Mouse (Mus musculus): Measurements from ENCODE around the gene Znrf1. TPM values are rescaled to one million over a fixed set of nuclear protein-coding genes. Genes with fewer than 3 reads are reported as not detected.

Znrf1 gene
- polyA plus RNA-seq, 1 experiment from 2014 or later, result 66.0 TPM

DNA sequence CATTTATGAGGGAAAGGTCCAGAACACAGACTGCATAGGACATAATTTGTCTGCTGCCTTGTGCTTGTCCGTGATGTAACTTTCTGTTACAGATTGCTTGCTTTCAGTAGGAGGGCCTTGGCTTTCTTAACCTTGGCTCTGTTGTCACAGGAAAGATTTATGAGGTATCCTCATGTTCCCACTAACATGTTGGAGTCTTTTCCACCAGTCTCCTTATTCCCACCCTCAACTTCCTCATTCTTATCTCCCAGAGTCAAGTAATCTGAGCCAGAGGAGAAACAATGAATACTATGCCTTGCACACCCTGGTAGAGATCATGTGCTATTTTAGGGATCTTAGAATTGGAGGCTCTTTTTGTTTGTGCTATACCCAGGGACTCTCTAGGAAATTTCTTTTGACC, 61.4 kb downstream of the Znrf1 start:
- H3K4me2 ChIP-seq (ENCODE audit: low read length), result no peak overlapping the region
- no peaks in the 10 kb centered on the region for H3K9me3 ChIP-seq (ENCODE audit: control insufficient read depth, low read length)
- H3K9ac ChIP-seq (replicated peaks; ENCODE audit: low read depth, low read length), result no peak overlapping the region
- no peak overlapping the region for H3K4me3 ChIP-seq (replicated peaks; ENCODE audit: low read length)
- no peak for ATAC-seq
- H3K36me3 ChIP-seq (ENCODE audit: control insufficient read depth, insufficient read depth), result no peaks in the 10 kb centered on the region
- no peaks in the 10 kb centered on the region for H3K27me3 ChIP-seq (replicated peaks; ENCODE audit: control insufficient read depth, insufficient read depth, low read length)
- no peak overlapping the region for H3K27ac ChIP-seq (ENCODE audit: low read length)
- peaks cover 10% of the 10 kb centered on the region for H3K4me1 ChIP-seq (replicated peaks; ENCODE audit: control insufficient read depth, insufficient read depth, low read length)
- 70% methylated on average over 1 of the region's 1 CpGs for WGBS

DNA sequence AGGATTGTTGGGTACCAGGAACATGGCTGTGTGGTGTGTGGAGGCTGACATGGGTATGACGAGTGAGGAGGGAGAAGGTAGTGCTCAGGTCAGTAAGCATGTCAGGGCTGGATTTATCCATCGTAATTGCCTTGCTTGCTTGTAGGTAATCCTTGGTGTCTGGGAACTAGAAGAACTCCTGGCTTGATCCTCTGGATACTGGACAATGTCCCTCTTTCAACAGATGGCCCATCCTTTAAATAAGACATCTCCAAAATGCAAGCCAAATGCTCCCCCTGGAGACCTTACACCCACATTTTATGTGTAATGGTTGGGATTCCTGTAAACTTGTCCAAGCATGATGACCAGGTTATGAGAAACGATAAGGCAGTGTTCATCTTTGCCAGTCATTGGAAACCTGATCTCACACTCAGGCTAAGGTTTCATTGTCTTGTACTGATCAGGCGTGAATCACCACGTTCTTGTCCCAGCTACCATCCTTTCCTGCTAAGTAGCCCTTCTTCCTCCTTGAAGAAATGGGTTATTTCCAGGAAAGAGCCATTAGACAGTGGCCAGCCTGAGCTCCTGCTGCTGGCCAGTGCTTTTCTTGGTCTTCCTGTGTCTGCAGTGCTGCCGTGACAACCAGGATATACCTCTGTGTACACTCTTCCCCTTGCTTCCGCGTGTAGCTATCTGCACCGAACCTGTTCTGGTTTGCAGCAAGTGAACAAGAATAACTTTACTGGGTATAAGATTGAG, 64.0 kb downstream of the Znrf1 start:
- no peak overlapping the region for H3K27ac ChIP-seq (ENCODE audit: low read length)
- no peak for ATAC-seq
- H3K9me3 ChIP-seq (ENCODE audit: control insufficient read depth, low read length), result no peaks in the 10 kb centered on the region
- H3K4me1 ChIP-seq (replicated peaks; ENCODE audit: control insufficient read depth, insufficient read depth, low read length), result peaks cover 14% of the 10 kb centered on the region
- no peak overlapping the region for H3K4me3 ChIP-seq (replicated peaks; ENCODE audit: low read length)
- H3K9ac ChIP-seq (replicated peaks; ENCODE audit: low read depth, low read length), result no peak overlapping the region
- WGBS, result 87% methylated on average over 9 of the region's 9 CpGs
- H3K36me3 ChIP-seq (ENCODE audit: control insufficient read depth, insufficient read depth), result no peaks in the 10 kb centered on the region
- no peaks in the 10 kb centered on the region for H3K27me3 ChIP-seq (replicated peaks; ENCODE audit: control insufficient read depth, insufficient read depth, low read length)
- no peak overlapping the region for H3K4me2 ChIP-seq (ENCODE audit: low read length)

- 76% methylated on average over 4 of the region's 4 CpGs for WGBS
- Histone ChIP-seq H3K4me3 (replicated peaks; ENCODE audit: low read length) (no peak overlapping the region), H3K9me3 (ENCODE audit: control insufficient read depth, low read length) (no peaks in the 10 kb centered on the region), H3K9ac (replicated peaks; ENCODE audit: low read depth, low read length) (no peak overlapping the region), H3K27me3 (replicated peaks; ENCODE audit: control insufficient read depth, insufficient read depth, low read length) (no peaks in the 10 kb centered on the region), H3K4me1 (replicated peaks; ENCODE audit: control insufficient read depth, insufficient read depth, low read length) (peaks cover 8% of the 10 kb centered on the region; the same call in 1 of the 2 replicates), H3K4me2 (ENCODE audit: low read length) (no peak overlapping the region), H3K36me3 (ENCODE audit: control insufficient read depth, insufficient read depth) (no peaks in the 10 kb centered on the region), H3K27ac (ENCODE audit: low read length) (no peak overlapping the region)
- ATAC-seq, result peak; percentile 43; the same call in 1 of the 2 replicates
Measured at GRCm38 (mm10) chr8:111602050-111602449, 66.2 kb downstream of the Znrf1 start.

- no peak for ATAC-seq
- Histone ChIP-seq H3K9ac (replicated peaks; ENCODE audit: low read depth, low read length) (no peak overlapping the region), H3K4me2 (ENCODE audit: low read length) (no peak overlapping the region)
Measured at GRCm38 (mm10) chr8:111604986-111605385, 69.1 kb downstream of the Znrf1 start.

DNA sequence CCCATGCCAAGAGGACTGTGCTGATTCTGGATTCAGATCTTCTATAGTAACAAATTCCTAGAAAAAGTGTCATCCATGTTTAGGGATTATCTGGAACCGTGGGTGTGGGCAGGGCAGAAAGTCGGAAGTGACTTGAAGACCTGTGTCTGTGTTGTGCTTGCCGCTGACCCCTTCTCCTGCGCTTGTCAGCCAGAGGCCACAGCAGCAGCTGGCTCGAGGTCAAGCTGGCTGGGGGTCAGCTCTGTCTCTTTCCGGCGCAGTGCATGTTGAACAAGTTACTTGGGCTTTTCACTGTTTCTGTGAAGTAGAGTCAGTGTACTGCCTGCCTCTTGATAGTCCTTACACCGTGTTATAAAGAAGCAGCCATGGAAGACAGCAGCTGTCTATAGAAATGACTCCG, 71.1 kb downstream of the Znrf1 start:
- 93% methylated on average over 9 of the region's 9 CpGs for WGBS
- Histone ChIP-seq H3K9me3 (ENCODE audit: control insufficient read depth, low read length) (no peaks in the 10 kb centered on the region), H3K4me1 (replicated peaks; ENCODE audit: control insufficient read depth, insufficient read depth, low read length) (peaks cover 8% of the 10 kb centered on the region; the same call in 1 of the 2 replicates), H3K9ac (replicated peaks; ENCODE audit: low read depth, low read length) (no peak overlapping the region), H3K36me3 (ENCODE audit: control insufficient read depth, insufficient read depth) (no peaks in the 10 kb centered on the region), H3K27ac (ENCODE audit: low read length) (no peak overlapping the region), H3K27me3 (replicated peaks; ENCODE audit: control insufficient read depth, insufficient read depth, low read length) (no peaks in the 10 kb centered on the region), H3K4me3 (replicated peaks; ENCODE audit: low read length) (no peak overlapping the region), H3K4me2 (ENCODE audit: low read length) (no peak overlapping the region)
- ATAC-seq, result no peak

More at GRCm38 (mm10) chr8:111604986-111605385, 69.1 kb downstream of the Znrf1 start:
- Histone ChIP-seq H3K4me1 (replicated peaks; ENCODE audit: control insufficient read depth, insufficient read depth, low read length) (peaks cover 8% of the 10 kb centered on the region; the same call in 1 of the 2 replicates), H3K36me3 (ENCODE audit: control insufficient read depth, insufficient read depth) (no peaks in the 10 kb centered on the region), H3K9me3 (ENCODE audit: control insufficient read depth, low read length) (no peaks in the 10 kb centered on the region), H3K4me3 (replicated peaks; ENCODE audit: low read length) (no peak overlapping the region), H3K27me3 (replicated peaks; ENCODE audit: control insufficient read depth, insufficient read depth, low read length) (no peaks in the 10 kb centered on the region), H3K27ac (ENCODE audit: low read length) (no peak overlapping the region)
- WGBS, result 98% methylated on average over 2 of the region's 2 CpGs

GRCm38 (mm10) chr8:111607414-111607813, 71.5 kb downstream of the Znrf1 start:
- Histone ChIP-seq H3K27ac (ENCODE audit: low read length) (no peak overlapping the region), H3K9me3 (ENCODE audit: control insufficient read depth, low read length) (no peaks in the 10 kb centered on the region), H3K27me3 (replicated peaks; ENCODE audit: control insufficient read depth, insufficient read depth, low read length) (no peaks in the 10 kb centered on the region), H3K4me3 (replicated peaks; ENCODE audit: low read length) (no peak overlapping the region), H3K4me1 (replicated peaks; ENCODE audit: control insufficient read depth, insufficient read depth, low read length) (peaks cover 5% of the 10 kb centered on the region; the same call in 1 of the 2 replicates), H3K36me3 (ENCODE audit: control insufficient read depth, insufficient read depth) (no peaks in the 10 kb centered on the region), H3K4me2 (ENCODE audit: low read length) (no peak overlapping the region), H3K9ac (replicated peaks; ENCODE audit: low read depth, low read length) (no peak overlapping the region)
- no peak for ATAC-seq
- 95% methylated on average over 7 of the region's 7 CpGs for WGBS

- no peak overlapping the region for H3K9ac ChIP-seq (replicated peaks; ENCODE audit: low read depth, low read length)
- no peaks in the 10 kb centered on the region for H3K36me3 ChIP-seq (ENCODE audit: control insufficient read depth, insufficient read depth)
- ATAC-seq, result no peak
- H3K9me3 ChIP-seq (ENCODE audit: control insufficient read depth, low read length), result no peaks in the 10 kb centered on the region
- 84% methylated on average over 5 of the region's 5 CpGs for WGBS
- H3K4me2 ChIP-seq (ENCODE audit: low read length), result no peak overlapping the region
- no peaks in the 10 kb centered on the region for H3K27me3 ChIP-seq (replicated peaks; ENCODE audit: control insufficient read depth, insufficient read depth, low read length)
- no peaks in the 10 kb centered on the region for H3K4me1 ChIP-seq (replicated peaks; ENCODE audit: control insufficient read depth, insufficient read depth, low read length)
- H3K27ac ChIP-seq (ENCODE audit: low read length), result no peak overlapping the region
- H3K4me3 ChIP-seq (replicated peaks; ENCODE audit: low read length), result no peak overlapping the region
Measured at GRCm38 (mm10) chr8:111613181-111613580, 77.3 kb downstream of the Znrf1 start.

DNA sequence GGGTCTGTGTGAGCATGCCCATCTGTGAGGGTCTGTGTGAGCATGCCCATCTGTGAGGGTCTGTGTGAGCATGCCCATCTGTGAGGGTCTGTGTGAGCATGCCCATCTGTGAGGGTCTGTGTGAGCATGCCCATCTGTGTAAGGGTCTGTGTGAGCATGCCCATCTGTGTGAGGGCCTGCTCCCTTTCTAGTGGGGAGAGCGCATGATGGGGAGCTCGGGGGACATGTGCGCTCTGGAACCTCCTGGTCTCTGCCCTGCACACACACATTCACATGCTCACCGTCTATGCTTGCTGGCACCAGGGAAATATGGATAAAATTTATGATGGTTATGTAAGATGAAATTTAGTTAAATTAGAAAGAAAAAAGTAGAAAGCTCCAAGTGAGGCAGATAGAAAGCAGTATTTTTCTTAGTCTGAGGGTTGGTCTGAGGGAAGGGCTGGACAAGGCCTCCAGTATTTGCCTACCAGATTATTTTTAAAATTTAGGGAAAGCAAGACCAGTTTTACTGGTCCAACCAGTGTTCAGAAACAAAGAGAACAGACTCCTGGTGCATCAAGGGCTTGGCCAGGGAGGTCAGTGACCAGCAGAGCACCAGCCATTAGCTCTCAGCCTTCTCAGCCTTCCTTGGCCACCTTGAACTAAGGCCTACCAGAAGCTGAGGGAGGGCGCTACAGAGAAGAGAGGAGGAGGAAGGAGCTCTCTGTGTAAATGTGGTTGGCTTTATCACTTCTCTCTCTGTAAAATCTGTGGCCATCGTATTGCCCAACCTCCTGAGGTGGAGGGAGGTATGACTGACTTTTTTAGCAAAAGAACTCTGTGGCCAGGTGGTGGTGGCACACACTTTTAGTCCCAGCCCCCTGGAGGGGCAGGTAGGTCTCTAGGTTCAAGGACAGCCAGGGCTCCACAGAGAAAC, 79.1 kb downstream of the Znrf1 start:
- no peaks in the 10 kb centered on the region for H3K36me3 ChIP-seq (ENCODE audit: control insufficient read depth, insufficient read depth)
- no peak for ATAC-seq
- no peaks in the 10 kb centered on the region for H3K27me3 ChIP-seq (replicated peaks; ENCODE audit: control insufficient read depth, insufficient read depth, low read length)
- H3K27ac ChIP-seq (ENCODE audit: low read length), result no peak overlapping the region
- 83% methylated on average over 6 of the region's 6 CpGs for WGBS
- no peak overlapping the region for H3K4me2 ChIP-seq (ENCODE audit: low read length)
- no peak overlapping the region for H3K4me3 ChIP-seq (replicated peaks; ENCODE audit: low read length)
- no peaks in the 10 kb centered on the region for H3K4me1 ChIP-seq (replicated peaks; ENCODE audit: control insufficient read depth, insufficient read depth, low read length)
- no peaks in the 10 kb centered on the region for H3K9me3 ChIP-seq (ENCODE audit: control insufficient read depth, low read length)
- H3K9ac ChIP-seq (replicated peaks; ENCODE audit: low read depth, low read length), result no peak overlapping the region

GRCm38 (mm10) chr8:111617812-111618211, 81.9 kb downstream of the Znrf1 start:
- Histone ChIP-seq H3K27me3 (replicated peaks; ENCODE audit: control insufficient read depth, insufficient read depth, low read length) (no peaks in the 10 kb centered on the region), H3K36me3 (ENCODE audit: control insufficient read depth, insufficient read depth) (no peaks in the 10 kb centered on the region), H3K4me1 (replicated peaks; ENCODE audit: control insufficient read depth, insufficient read depth, low read length) (no peaks in the 10 kb centered on the region), H3K4me3 (replicated peaks; ENCODE audit: low read length) (no peak overlapping the region), H3K9me3 (ENCODE audit: control insufficient read depth, low read length) (no peaks in the 10 kb centered on the region), H3K27ac (ENCODE audit: low read length) (no peak overlapping the region), H3K9ac (replicated peaks; ENCODE audit: low read depth, low read length) (no peak overlapping the region), H3K4me2 (ENCODE audit: low read length) (no peak overlapping the region)
- no peak for ATAC-seq
- 69% methylated on average over 6 of the region's 6 CpGs for WGBS
